Mouse (Mus musculus) small intestine, adult 2 months (tissue): ENCODE results near the gene Chst12. TPM values are rescaled to one million over a fixed set of nuclear protein-coding genes. Genes with fewer than 3 reads are reported as not detected.

Experiments used
- H3K27ac ChIP-seq: fragments of 200-500 bp; 2 replicates; pipeline ENCODE4 v1.5.1; 2012; ENCODE audit warnings: low read depth, low read length, control low read depth, inconsistent platforms; ENCODE audit not compliant: insufficient read depth
- H3K27me3 ChIP-seq: fragments of 200-500 bp; 2 replicates; pipeline ENCODE4 v1.6.1; 2012; ENCODE audit warnings: mild to moderate bottlenecking, moderate library complexity, low read length, inconsistent platforms; ENCODE audit not compliant: control insufficient read depth, insufficient read depth
- H3K36me3 ChIP-seq: fragments of 200-500 bp; 2 replicates; pipeline ENCODE4 v1.6.1; 2012; ENCODE audit warnings: mild to moderate bottlenecking, low read length, control low read depth, inconsistent platforms; ENCODE audit not compliant: control insufficient read depth, insufficient read depth
- H3K4me1 ChIP-seq: fragments of 200-500 bp; 2 replicates; pipeline ENCODE4 v1.6.1; 2012; ENCODE audit warnings: low read length, inconsistent platforms, mixed read lengths; ENCODE audit not compliant: control insufficient read depth, insufficient read depth, insufficient read length
- H3K4me3 ChIP-seq: fragments of 200-500 bp; 2 replicates; pipeline ENCODE4 v1.5.1; 2012; ENCODE audit warnings: low read depth, mild to moderate bottlenecking, control low read depth, inconsistent platforms, low read length, moderate library complexity
- CTCF ChIP-seq: fragments of 200-500 bp; IDR thresholded peaks from 2 replicates; pipeline ENCODE4 v1.5.1; 2012; ENCODE audit warnings: low read depth, mild to moderate bottlenecking, control low read depth, inconsistent platforms, low read length, moderate library complexity, mixed read lengths; ENCODE audit not compliant: insufficient replicate concordance, insufficient read length; ENCODE audit errors: extremely low read depth
- POLR2A ChIP-seq: fragments of 200-500 bp; IDR thresholded peaks from 2 replicates; pipeline ENCODE4 v1.6.1; 2012; ENCODE audit warnings: low read depth, mild to moderate bottlenecking, control low read depth, inconsistent platforms, low read length, moderate library complexity
- WGBS: fragments of 180-500 bp; shearing (Covaris S2); methylation state at CpG from one replicate; pipeline ENCODE4 v1.1.7; 2018; 5-methylcytosine and 5-hydroxymethylcytosine counted together
- polyA plus RNA-seq: library from polyadenylated mRNA; depleted of rRNA; stranded (reverse); fragments of >200 nt; gene quantifications from 2 replicates; pipeline ENCODE4 v1.2.3, GENCODE M21; 2012

Gene Chst12
- polyA plus RNA-seq, 1 experiment = 10.5 TPM

- H3K36me3 ChIP-seq = no peaks in the 10 kb centered on the region
- 39% methylated on average over 17 of the region's 17 CpGs for WGBS
- TF ChIP-seq CTCF (no peak), POLR2A (no peak)
Measured at GRCm38 (mm10) chr5:140549306-140550047, 44.1 kb downstream of the Chst12 start.

GRCm38 (mm10) chr5:140553719-140554118 is 48.4 kb downstream of the Chst12 start:
- Histone ChIP-seq H3K36me3 (no peaks in the 10 kb centered on the region), H3K27me3 (no peaks in the 10 kb centered on the region), H3K27ac (no peak overlapping the region), H3K4me1 (peaks cover 2% of the 10 kb centered on the region; the same call in 1 of the 2 replicates), H3K4me3 (no peak overlapping the region)
- 49% methylated on average over 7 of the region's 7 CpGs for WGBS
- no peak for TF ChIP-seq POLR2A
- no peak for TF ChIP-seq CTCF

More at GRCm38 (mm10) chr5:140549306-140550047, 44.1 kb downstream of the Chst12 start:
- Histone ChIP-seq H3K4me1 (peaks cover 2% of the 10 kb centered on the region; the same call in 1 of the 2 replicates), H3K4me3 (no peak overlapping the region), H3K27ac (no peak overlapping the region), H3K27me3 (no peaks in the 10 kb centered on the region)

GRCm38 (mm10) chr5:140556859-140557258 is 51.5 kb downstream of the Chst12 start:
- Histone ChIP-seq H3K27ac (no peak overlapping the region), H3K4me3 (no peak overlapping the region), H3K36me3 (no peaks in the 10 kb centered on the region), H3K27me3 (no peaks in the 10 kb centered on the region), H3K4me1 (peaks cover 2% of the 10 kb centered on the region; the same call in 1 of the 2 replicates)
- TF ChIP-seq CTCF = no peak
- TF ChIP-seq POLR2A = no peak
- 84% methylated on average over 3 of the region's 3 CpGs for WGBS

- 83% methylated on average over 9 of the region's 9 CpGs for WGBS
- Histone ChIP-seq H3K4me1 (peaks cover 8% of the 10 kb centered on the region), H3K27me3 (no peaks in the 10 kb centered on the region), H3K36me3 (no peaks in the 10 kb centered on the region), H3K4me3 (no peak overlapping the region), H3K27ac (no peak overlapping the region)
- TF ChIP-seq CTCF (no peak), POLR2A (no peak)
Measured at GRCm38 (mm10) chr5:140562601-140563000, 57.3 kb downstream of the Chst12 start.

GRCm38 (mm10) chr5:140564896-140565295 is 59.5 kb downstream of the Chst12 start, which contains the start of gene Grifin:
Grifin (minus strand) TSS chr5:140565071.
- Histone ChIP-seq H3K27me3 (no peaks in the 10 kb centered on the region), H3K4me3 (no peak within 1 kb of the TSS), H3K27ac (no peak within 1 kb of the TSS), H3K4me1 (peaks cover 8% of the 10 kb centered on the region), H3K36me3 (no peaks in the 10 kb centered on the region)
- WGBS = 70% methylated on average over 4 of the region's 4 CpGs
- TF ChIP-seq POLR2A (no peak), CTCF (no peak)

GRCm38 (mm10) chr5:140565451-140565850 is 60.1 kb downstream of the Chst12 start:
- peaks cover 8% of the 10 kb centered on the region for H3K4me1 ChIP-seq
- TF ChIP-seq CTCF (no peak), POLR2A (no peak)
- 76% methylated on average over 5 of the region's 5 CpGs for WGBS
- H3K4me3 ChIP-seq = no peak overlapping the region
- H3K27me3 ChIP-seq = no peaks in the 10 kb centered on the region
- H3K27ac ChIP-seq = no peak overlapping the region
- H3K36me3 ChIP-seq = no peaks in the 10 kb centered on the region

- WGBS = 71% methylated on average over 6 of the region's 6 CpGs
- no peaks in the 10 kb centered on the region for H3K36me3 ChIP-seq
- no peak for TF ChIP-seq POLR2A
- TF ChIP-seq CTCF = peak; percentile 37; the same call in 1 of the 2 replicates
- no peaks in the 10 kb centered on the region for H3K27me3 ChIP-seq
- H3K4me3 ChIP-seq = no peak overlapping the region
- no peak overlapping the region for H3K27ac ChIP-seq
- peaks cover 8% of the 10 kb centered on the region for H3K4me1 ChIP-seq
Measured at GRCm38 (mm10) chr5:140565856-140566255, 60.5 kb downstream of the Chst12 start.

GRCm38 (mm10) chr5:140566271-140566670 is 60.9 kb downstream of the Chst12 start:
- no peaks in the 10 kb centered on the region for H3K36me3 ChIP-seq
- no peak for TF ChIP-seq CTCF
- TF ChIP-seq POLR2A = no peak
- no peaks in the 10 kb centered on the region for H3K27me3 ChIP-seq
- peaks cover 8% of the 10 kb centered on the region for H3K4me1 ChIP-seq
- no peak overlapping the region for H3K4me3 ChIP-seq
- WGBS = 84% methylated on average over 4 of the region's 4 CpGs
- H3K27ac ChIP-seq = no peak overlapping the region
